Mouse (Mus musculus) hindbrain, embryonic 10.5 days (tissue): ENCODE measurements around the gene 4930548H24Rik. TPM values are rescaled to one million over a fixed set of nuclear protein-coding genes. Genes with fewer than 3 reads are reported as not detected.
"Not testable (repeated sequence)": the region's sequence is repeated elsewhere in the genome, so short reads cannot be mapped to it uniquely, and the experiment has no call there.

ENCODE experiments used
- DNase-seq: peaks from one replicate; pipeline ENCODE4 v3.0.0-alpha.2; 2017; ENCODE audit warnings: low spot score
- H3K27ac ChIP-seq: fragments of 300-500 bp; sonication (generic); 2 replicates; pipeline ENCODE4 v1.5.1; 2016; ENCODE audit warnings: mild to moderate bottlenecking, moderate library complexity
- H3K27me3 ChIP-seq: fragments of 300-500 bp; sonication (generic); 2 replicates; pipeline ENCODE4 v1.6.1; 2016; ENCODE audit warnings: mild to moderate bottlenecking; ENCODE audit not compliant: poor library complexity, insufficient read depth, severe bottlenecking
- H3K36me3 ChIP-seq: fragments of 300-500 bp; sonication (generic); 2 replicates; pipeline ENCODE4 v1.6.1; 2016; ENCODE audit warnings: mild to moderate bottlenecking, moderate library complexity
- H3K4me1 ChIP-seq: fragments of 300-500 bp; sonication (generic); replicated peaks from 2 replicates; pipeline ENCODE4 v1.6.1; 2016; ENCODE audit warnings: mild to moderate bottlenecking
- H3K4me3 ChIP-seq: fragments of 300-500 bp; sonication (generic); 2 replicates; pipeline ENCODE4 v1.5.1; 2016; ENCODE audit warnings: mild to moderate bottlenecking, moderate library complexity
- H3K9me3 ChIP-seq: fragments of 300-500 bp; sonication (generic); 2 replicates; pipeline ENCODE4 v1.6.1; 2016; ENCODE audit warnings: mild to moderate bottlenecking, moderate library complexity
- WGBS: fragments of 180-500 bp; shearing (Covaris S2); methylation state at CpG from one replicate; pipeline ENCODE4 v1.1.7; 2016; 5-methylcytosine and 5-hydroxymethylcytosine counted together
- polyA plus RNA-seq: library from polyadenylated mRNA; unstranded; fragments of >200 nt; fragmentation: Nextera tagmentation; extraction: Ambion mirVana; gene quantifications from 2 replicates; pipeline ENCODE4 v1.2.1, GENCODE M21; 2016

The 4930548H24Rik gene
- polyA plus RNA-seq, 1 experiment from 2014 or later: not detected

- H3K9me3 ChIP-seq: no peaks in the 10 kb centered on the region
- WGBS: under 1% methylated on average over 49 of the region's 49 CpGs
- H3K4me1 ChIP-seq: peaks cover 15% of the 10 kb centered on the region
- peak within 1 kb of the TSS; percentile 93 for H3K4me3 ChIP-seq
- H3K36me3 ChIP-seq: peaks cover 37% of the 10 kb centered on the region
- peak within 1 kb of the TSS; percentile 87 for H3K27ac ChIP-seq
- peak; percentile 90 for DNase-seq
- no peaks in the 10 kb centered on the region for H3K27me3 ChIP-seq
These were observed 9.2 kb downstream of the 4930548H24Rik start, which contains the start of gene Gpn1 for GRCm38 (mm10) chr5:31494513-31495297. TSS of gene Gpn1 (plus strand) at chr5:31494741.

- WGBS: 93% methylated on average over 10 of the region's 10 CpGs
- Histone ChIP-seq H3K27me3 (no peaks in the 10 kb centered on the region), H3K27ac (no peak overlapping the region), H3K4me1 (no peaks in the 10 kb centered on the region), H3K36me3 (peaks cover 99% of the 10 kb centered on the region), H3K4me3 (no peak overlapping the region), H3K9me3 (no peaks in the 10 kb centered on the region)
- DNase-seq: no peak
These were observed 19.3 kb downstream of the 4930548H24Rik start for GRCm38 (mm10) chr5:31504843-31505242.

GRCm38 (mm10) chr5:31512481-31512880 is 26.9 kb downstream of the 4930548H24Rik start:
- WGBS: 86% methylated on average over 1 of the region's 1 CpGs
- Histone ChIP-seq H3K27ac (no peak overlapping the region), H3K4me1 (no peaks in the 10 kb centered on the region), H3K4me3 (no peak overlapping the region), H3K9me3 (no peaks in the 10 kb centered on the region), H3K27me3 (no peaks in the 10 kb centered on the region), H3K36me3 (peaks cover 99% of the 10 kb centered on the region)
- DNase-seq: no peak

- Histone ChIP-seq H3K9me3 (no peaks in the 10 kb centered on the region), H3K4me3 (no peak overlapping the region), H3K27me3 (no peaks in the 10 kb centered on the region), H3K36me3 (peaks cover 71% of the 10 kb centered on the region), H3K27ac (no peak overlapping the region), H3K4me1 (peaks cover 2% of the 10 kb centered on the region)
- no peak for DNase-seq
- WGBS: 95% methylated on average over 6 of the region's 6 CpGs
These were observed 35.0 kb downstream of the 4930548H24Rik start for GRCm38 (mm10) chr5:31520556-31520955.

- DNase-seq: peak; percentile 79
- peaks cover 45% of the 10 kb centered on the region for H3K36me3 ChIP-seq
- H3K27ac ChIP-seq: peak within 1 kb of the TSS; percentile 97
- H3K4me3 ChIP-seq: peak within 1 kb of the TSS; percentile 98
- under 1% methylated on average over 28 of the region's 28 CpGs for WGBS
- no peaks in the 10 kb centered on the region for H3K9me3 ChIP-seq
- no peaks in the 10 kb centered on the region for H3K27me3 ChIP-seq
- H3K4me1 ChIP-seq: peaks cover 24% of the 10 kb centered on the region
These were observed 41.0 kb downstream of the 4930548H24Rik start, which contains the start of gene Slc4a1ap for GRCm38 (mm10) chr5:31526354-31527116. TSS of gene Slc4a1ap (plus strand) at chr5:31526995.

GRCm38 (mm10) chr5:31527117-31527680 is 41.7 kb downstream of the 4930548H24Rik start:
- peak overlapping the region; percentile 98 for H3K4me3 ChIP-seq
- H3K27me3 ChIP-seq: no peaks in the 10 kb centered on the region
- H3K27ac ChIP-seq: peak overlapping the region; percentile 97
- DNase-seq: no peak
- no peaks in the 10 kb centered on the region for H3K9me3 ChIP-seq
- peaks cover 45% of the 10 kb centered on the region for H3K36me3 ChIP-seq
- WGBS: 4% methylated on average over 40 of the region's 40 CpGs
- peaks cover 24% of the 10 kb centered on the region for H3K4me1 ChIP-seq

GRCm38 (mm10) chr5:31527707-31528106 is 42.2 kb downstream of the 4930548H24Rik start, which contains the start of gene Supt7l:
TSS of gene Supt7l (minus strand) at chr5:31527807.
- Histone ChIP-seq H3K27ac (peak within 1 kb of the TSS; percentile 97), H3K4me1 (peaks cover 24% of the 10 kb centered on the region), H3K4me3 (peak within 1 kb of the TSS; percentile 98), H3K36me3 (peaks cover 45% of the 10 kb centered on the region)
- not testable (repeated sequence) for H3K9me3 ChIP-seq, H3K27me3 ChIP-seq, DNase-seq
- 80% methylated on average over 11 of the region's 11 CpGs for WGBS

GRCm38 (mm10) chr5:31528560-31528959 is 43.0 kb downstream of the 4930548H24Rik start:
- no peak for DNase-seq
- Histone ChIP-seq H3K4me1 (peaks cover 24% of the 10 kb centered on the region), H3K9me3 (no peaks in the 10 kb centered on the region), H3K36me3 (peaks cover 51% of the 10 kb centered on the region), H3K27me3 (no peaks in the 10 kb centered on the region), H3K4me3 (no peak overlapping the region), H3K27ac (no peak overlapping the region)
- 68% methylated on average over 2 of the region's 2 CpGs for WGBS

GRCm38 (mm10) chr5:31535228-31535627 is 49.7 kb downstream of the 4930548H24Rik start:
- DNase-seq: no peak
- WGBS: 90% methylated on average over 2 of the region's 2 CpGs
- Histone ChIP-seq H3K4me3 (no peak overlapping the region), H3K27ac (no peak overlapping the region), H3K27me3 (no peaks in the 10 kb centered on the region), H3K4me1 (no peaks in the 10 kb centered on the region), H3K9me3 (no peaks in the 10 kb centered on the region), H3K36me3 (peaks cover 94% of the 10 kb centered on the region)

Other genes with a start within 250 kb of the 4930548H24Rik start
- gene Nrbp1, start 244.9 kb upstream of the 4930548H24Rik start, polyA plus RNA-seq: 151 and 159 TPM in 2 replicates
- 0.30 TPM in 1 of 2 replicates, not detected in the other for gene Gm9970, start 244.5 kb upstream of the 4930548H24Rik start, polyA plus RNA-seq
- gene Krtcap3, start 234.0 kb upstream of the 4930548H24Rik start, polyA plus RNA-seq: 3.9 and 6.7 TPM in 2 replicates
- 35.2 and 39.7 TPM in 2 replicates for gene Ift172, start 194.6 kb upstream of the 4930548H24Rik start, polyA plus RNA-seq
- gene Fndc4, start 189.7 kb upstream of the 4930548H24Rik start, polyA plus RNA-seq: 47.3 and 55.6 TPM in 2 replicates
- gene Gckr, start 188.3 kb upstream of the 4930548H24Rik start, polyA plus RNA-seq: 0.14 TPM in 1 of 2 replicates, not detected in the other
- 74.9 and 81.3 TPM in 2 replicates for gene Zfp512, start 33.3 kb upstream of the 4930548H24Rik start, polyA plus RNA-seq
- gene Gpn1, start 9.0 kb downstream of the 4930548H24Rik start, polyA plus RNA-seq: 90.8 and 98.5 TPM in 2 replicates
- 24.0 and 29.5 TPM in 2 replicates for gene Slc4a1ap, start 41.3 kb downstream of the 4930548H24Rik start, polyA plus RNA-seq
- gene Supt7l, start 42.1 kb downstream of the 4930548H24Rik start, polyA plus RNA-seq: 26.2 and 26.9 TPM in 2 replicates
- gene Mrpl33, start 111.2 kb downstream of the 4930548H24Rik start, polyA plus RNA-seq: 240 and 250 TPM in 2 replicates
- 4.3 and 4.5 TPM in 2 replicates for gene Rbks, start 211.9 kb downstream of the 4930548H24Rik start, polyA plus RNA-seq
- 36.8 and 48.5 TPM in 2 replicates for gene Babam2, start 211.9 kb downstream of the 4930548H24Rik start, polyA plus RNA-seq